Mouse (Mus musculus): ENCODE results near the gene Olfr1410. TPM values are rescaled to one million over a fixed set of nuclear protein-coding genes. Genes with fewer than 3 reads are reported as not detected.

The Olfr1410 gene
- total RNA-seq (2014; rRNA removed) (not detected in 2 replicates), polyA plus RNA-seq (2015; fragmentation: Nextera tagmentation; extraction: Ambion mirVana) (not detected in 2 replicates)

DNA sequence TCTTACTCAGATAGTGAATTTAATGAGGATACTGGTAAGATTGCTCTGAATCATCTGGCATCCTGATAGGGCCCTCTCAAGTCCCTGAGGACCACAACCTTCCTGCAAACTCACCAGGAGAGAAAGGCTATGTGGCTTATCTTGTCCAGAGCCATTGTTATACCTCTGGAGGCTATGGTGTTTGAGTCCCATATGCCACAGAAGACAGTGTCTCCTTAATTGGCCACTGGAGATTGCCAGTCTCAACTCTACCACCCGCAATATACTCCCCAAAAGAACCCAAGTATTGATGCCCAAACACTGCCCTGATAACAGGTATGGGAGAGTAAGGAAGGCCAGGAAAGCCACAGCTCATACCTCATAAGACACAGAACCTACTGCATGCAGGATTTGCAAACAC is at the start of gene Olfr1410:
Gene Olfr1410, plus strand, starts transcription at position 301 of the 400 bp plus-strand sequence.
- 95% methylated on average over 1 of the region's 1 CpGs for WGBS
- Histone ChIP-seq H3K9me3 (ENCODE audit: low read length) (no peaks in the 10 kb centered on the region), H3K36me3 (ENCODE audit: insufficient read depth, low read length) (no peaks in the 10 kb centered on the region), H3K9ac (replicated peaks; ENCODE audit: low read length, poor library complexity, severe bottlenecking) (no peak within 1 kb of the TSS), H3K4me2 (ENCODE audit: low read depth, low read length, poor library complexity, severe bottlenecking) (no peak within 1 kb of the TSS), H3K27me3 (ENCODE audit: insufficient read depth, low read length) (no peaks in the 10 kb centered on the region), H3K4me1 (ENCODE audit: insufficient read depth, low read length) (no peaks in the 10 kb centered on the region), H3K27ac (ENCODE audit: low read depth, low read length) (no peak within 1 kb of the TSS), H3K4me3 (ENCODE audit: low read depth, low read length) (no peak within 1 kb of the TSS)
- no peak for ATAC-seq (ENCODE audit: low FRiP score)
- DNase-seq (ENCODE audit: low spot score): no peak
- TF ChIP-seq CTCF (IDR thresholded peaks at IDR 0.05): no peak

- H3K9ac ChIP-seq (replicated peaks; ENCODE audit: low read length, poor library complexity, severe bottlenecking): no peak within 1 kb of the TSS
- no peak within 1 kb of the TSS for H3K4me2 ChIP-seq (ENCODE audit: low read depth, low read length, poor library complexity, severe bottlenecking)
- H3K36me3 ChIP-seq (ENCODE audit: insufficient read depth, low read length): no peaks in the 10 kb centered on the region
- 92% methylated on average over 3 of the region's 3 CpGs for WGBS
- no peak within 1 kb of the TSS for H3K4me3 ChIP-seq (ENCODE audit: low read depth, low read length)
- H3K9me3 ChIP-seq (ENCODE audit: low read length): no peaks in the 10 kb centered on the region
- ATAC-seq (ENCODE audit: low FRiP score) (no peak), DNase-seq (ENCODE audit: low spot score) (no peak)
- no peaks in the 10 kb centered on the region for H3K27me3 ChIP-seq (ENCODE audit: insufficient read depth, low read length)
- TF ChIP-seq CTCF (IDR thresholded peaks at IDR 0.05): no peak
- no peak within 1 kb of the TSS for H3K27ac ChIP-seq (ENCODE audit: low read depth, low read length)
- H3K4me1 ChIP-seq (ENCODE audit: insufficient read depth, low read length): no peaks in the 10 kb centered on the region
Observed at GRCm38 (mm10) chr1:92571022-92571421, 34.6 kb upstream of the Olfr1410 start, which contains the start of gene Olfr1413. Olfr1413 (plus strand) TSS chr1:92571322.

GRCm38 (mm10) chr1:92585479-92585878 is 20.1 kb upstream of the Olfr1410 start, which contains the start of gene Olfr1412:
Olfr1412 (plus strand) TSS chr1:92585779.
- 84% methylated on average over 2 of the region's 2 CpGs for WGBS
- H3K9me3 ChIP-seq (ENCODE audit: low read length): peaks cover 8% of the 10 kb centered on the region; the same call in 1 of the 2 replicates
- no peaks in the 10 kb centered on the region for H3K27me3 ChIP-seq (ENCODE audit: insufficient read depth, low read length)
- no peak within 1 kb of the TSS for H3K4me3 ChIP-seq (ENCODE audit: low read depth, low read length)
- H3K4me2 ChIP-seq (ENCODE audit: low read depth, low read length, poor library complexity, severe bottlenecking): no peak within 1 kb of the TSS
- H3K27ac ChIP-seq (ENCODE audit: low read depth, low read length): no peak within 1 kb of the TSS
- TF ChIP-seq CTCF (IDR thresholded peaks at IDR 0.05): no peak
- no peaks in the 10 kb centered on the region for H3K4me1 ChIP-seq (ENCODE audit: insufficient read depth, low read length)
- H3K36me3 ChIP-seq (ENCODE audit: insufficient read depth, low read length): no peaks in the 10 kb centered on the region
- no peak within 1 kb of the TSS for H3K9ac ChIP-seq (replicated peaks; ENCODE audit: low read length, poor library complexity, severe bottlenecking)
- ATAC-seq (ENCODE audit: low FRiP score) (no peak), DNase-seq (ENCODE audit: low spot score) (no peak)

DNA sequence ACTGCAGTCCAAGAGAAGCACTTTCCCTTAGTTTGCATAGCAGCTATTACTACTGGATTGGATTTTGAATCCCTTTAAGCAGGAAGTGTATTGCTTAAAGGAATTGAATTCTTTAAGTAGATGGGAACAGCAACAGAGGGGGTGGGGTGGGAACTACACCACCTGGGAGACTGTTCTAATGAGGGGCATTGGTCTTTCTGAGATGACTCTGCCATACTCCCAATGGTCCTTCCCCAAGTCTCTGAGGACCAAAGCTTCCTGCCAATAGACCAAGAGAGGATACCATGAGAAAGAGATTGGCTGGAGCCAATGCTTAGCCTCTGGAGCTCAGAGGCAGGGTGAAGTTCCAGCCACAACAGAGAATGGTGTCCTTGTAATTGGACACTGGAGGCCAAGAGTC is 11.5 kb upstream of the Olfr1410 start, which contains the start of gene Olfr1411:
Gene Olfr1411, plus strand, starts transcription at position 301 of the 400 bp plus-strand sequence.
- Histone ChIP-seq H3K36me3 (ENCODE audit: insufficient read depth, low read length) (no peaks in the 10 kb centered on the region), H3K4me2 (ENCODE audit: low read depth, low read length, poor library complexity, severe bottlenecking) (no peak within 1 kb of the TSS), H3K4me3 (ENCODE audit: low read depth, low read length) (no peak within 1 kb of the TSS), H3K9me3 (ENCODE audit: low read length) (no peaks in the 10 kb centered on the region), H3K4me1 (ENCODE audit: insufficient read depth, low read length) (no peaks in the 10 kb centered on the region), H3K27me3 (ENCODE audit: insufficient read depth, low read length) (no peaks in the 10 kb centered on the region), H3K27ac (ENCODE audit: low read depth, low read length) (no peak within 1 kb of the TSS), H3K9ac (replicated peaks; ENCODE audit: low read length, poor library complexity, severe bottlenecking) (no peak within 1 kb of the TSS)
- no peak for TF ChIP-seq CTCF (IDR thresholded peaks at IDR 0.05)
- DNase-seq (ENCODE audit: low spot score) (no peak), ATAC-seq (ENCODE audit: low FRiP score) (no peak)

DNA sequence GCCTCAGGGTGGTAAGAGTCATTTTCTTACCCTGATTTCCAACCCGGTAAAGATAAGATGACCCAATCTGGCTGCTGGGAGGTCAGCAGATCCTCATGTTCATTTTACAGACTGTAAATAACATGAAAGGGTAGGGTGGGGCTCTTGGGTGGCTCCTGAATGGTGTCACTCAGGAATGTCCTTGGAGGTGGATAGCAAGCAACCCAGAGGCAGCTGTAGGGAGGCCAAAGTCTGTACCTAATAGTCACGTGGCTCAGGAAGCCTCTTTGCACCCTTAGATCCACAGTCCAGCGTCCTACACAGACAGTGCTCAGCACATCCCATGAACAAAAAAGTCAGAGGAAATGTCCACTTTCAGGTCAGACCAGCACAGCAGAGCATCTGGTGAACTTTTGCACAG is 9.6 kb upstream of the Olfr1410 start:
- Histone ChIP-seq H3K27me3 (ENCODE audit: insufficient read depth, low read length) (no peaks in the 10 kb centered on the region), H3K4me2 (ENCODE audit: low read depth, low read length, poor library complexity, severe bottlenecking) (no peak overlapping the region), H3K27ac (ENCODE audit: low read depth, low read length) (no peak overlapping the region), H3K4me1 (ENCODE audit: insufficient read depth, low read length) (no peaks in the 10 kb centered on the region), H3K9me3 (ENCODE audit: low read length) (no peaks in the 10 kb centered on the region), H3K9ac (replicated peaks; ENCODE audit: low read length, poor library complexity, severe bottlenecking) (no peak overlapping the region), H3K4me3 (ENCODE audit: low read depth, low read length) (no peak overlapping the region), H3K36me3 (ENCODE audit: insufficient read depth, low read length) (no peaks in the 10 kb centered on the region)
- ATAC-seq (ENCODE audit: low FRiP score) (no peak), DNase-seq (ENCODE audit: low spot score) (no peak)
- WGBS: 87% methylated on average over 3 of the region's 3 CpGs
- TF ChIP-seq CTCF (IDR thresholded peaks at IDR 0.05): no peak

DNA sequence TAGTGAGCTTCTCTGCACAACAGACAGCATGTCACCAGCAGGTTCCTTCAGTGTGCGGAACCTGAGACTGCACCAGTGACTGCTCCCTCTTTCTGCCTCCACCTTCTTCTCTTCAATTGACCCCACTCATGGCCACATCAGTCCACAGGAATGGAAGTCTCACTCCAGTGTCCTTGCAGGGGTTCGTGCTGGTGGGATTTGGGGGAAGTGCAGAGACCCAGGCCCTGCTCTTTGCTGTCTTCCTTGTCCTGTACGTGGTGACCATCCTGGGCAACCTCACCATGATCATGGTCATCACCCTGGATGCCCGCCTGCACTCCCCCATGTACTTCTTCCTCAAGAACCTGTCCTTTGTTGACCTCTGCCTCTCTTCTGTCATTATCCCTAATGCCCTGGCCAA is 2.1 kb downstream of the Olfr1410 start:
- DNase-seq (ENCODE audit: low spot score): no peak
- no peaks in the 10 kb centered on the region for H3K36me3 ChIP-seq (ENCODE audit: insufficient read depth, low read length)
- H3K27me3 ChIP-seq (ENCODE audit: insufficient read depth, low read length): no peaks in the 10 kb centered on the region
- H3K27ac ChIP-seq (ENCODE audit: low read depth, low read length): no peak overlapping the region
- no peak for TF ChIP-seq CTCF (IDR thresholded peaks at IDR 0.05)
- H3K4me2 ChIP-seq (ENCODE audit: low read depth, low read length, poor library complexity, severe bottlenecking): no peak overlapping the region
- WGBS: 81% methylated on average over 4 of the region's 4 CpGs
- H3K9me3 ChIP-seq (ENCODE audit: low read length): no peaks in the 10 kb centered on the region
- H3K9ac ChIP-seq (replicated peaks; ENCODE audit: low read length, poor library complexity, severe bottlenecking): no peak overlapping the region
- no peak for ATAC-seq (ENCODE audit: low FRiP score)
- H3K4me3 ChIP-seq (ENCODE audit: low read depth, low read length): no peak overlapping the region
- no peaks in the 10 kb centered on the region for H3K4me1 ChIP-seq (ENCODE audit: insufficient read depth, low read length)

All from midbrain, postnatal 0 days (tissue).